Comparison of ENCODE assay signal across 22 mouse cellular contexts in the genomic region with DNA sequence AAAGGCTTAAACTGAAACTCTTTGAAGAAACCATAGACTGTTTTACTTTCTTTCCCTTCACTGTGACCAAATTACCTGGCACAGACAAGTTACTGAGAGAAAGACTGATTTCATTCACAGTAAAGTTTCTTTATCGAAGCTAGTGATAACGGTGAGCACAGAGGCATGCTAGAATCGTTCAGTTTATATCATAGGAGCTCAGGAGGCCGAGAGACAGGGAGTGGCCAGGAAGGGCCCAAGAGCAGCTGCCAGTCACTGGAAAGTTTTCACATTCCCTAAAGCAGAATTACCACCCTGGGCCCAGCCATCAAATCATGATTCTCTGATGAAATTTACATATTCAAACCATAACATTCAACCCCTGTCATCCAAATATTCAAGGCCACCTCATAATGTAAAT.
"Had no signal": no experiment of that assay in that cellular context is flagged by ENCODE, and none has a peak within 500 bp of the region (broad histone marks: within the 10 kb centered on the region; RNA-seq: fewer than 3 reads in every experiment).

No protein-coding gene starts in this region.

- DNase-seq: heart, postnatal 10 days; heart, postnatal 14 days; heart, postnatal 36 days; heart, postnatal 4 days; kidney, adult 11 months; kidney, adult 18-20 months; kidney, adult 2 months; kidney, adult 8-10 months; kidney, adult 9 months; kidney, postnatal 10 days; kidney, postnatal 14 days; kidney, postnatal 25 days; kidney, postnatal 36 days; kidney, postnatal 4 days; layer of hippocampus, adult 9-11 months; layer of hippocampus, postnatal 36 days had no signal

- ATAC-seq: hindbrain, embryonic 16.5 days; hindbrain, postnatal 0 days; inflammation-experienced regulatory T-cells, adult 6 months; intestine, embryonic 15.5 days; intestine, embryonic 16.5 days; intestine, postnatal 0 days had no signal
